Mouse (Mus musculus) common myeloid progenitor, adult 5-6 weeks (primary cell): ENCODE data around the gene Sh3rf3. TPM values are rescaled to one million over a fixed set of nuclear protein-coding genes. Genes with fewer than 3 reads are reported as not detected.

Source experiments
- ATAC-seq: replicated peaks from 2 replicates; pipeline ENCODE4 v1.8.0; 2016; ENCODE audit warnings: low read depth, mild to moderate bottlenecking, moderate TSS enrichment, inconsistent platforms; ENCODE audit not compliant: poor library complexity, severe bottlenecking
- total RNA-seq: library from RNA; stranded (forward); fragments of 200-1000, 187-1606 nt; gene quantifications from 2 replicates; pipeline ENCODE4 v1.2.3, GENCODE M21; 2017

The Sh3rf3 gene
- total RNA-seq, 1 experiment from 2014 or later: not detected

GRCm38 (mm10) chr10:58848127-58848526, 35.0 kb downstream of the Sh3rf3 start:
- ATAC-seq: no peak

DNA sequence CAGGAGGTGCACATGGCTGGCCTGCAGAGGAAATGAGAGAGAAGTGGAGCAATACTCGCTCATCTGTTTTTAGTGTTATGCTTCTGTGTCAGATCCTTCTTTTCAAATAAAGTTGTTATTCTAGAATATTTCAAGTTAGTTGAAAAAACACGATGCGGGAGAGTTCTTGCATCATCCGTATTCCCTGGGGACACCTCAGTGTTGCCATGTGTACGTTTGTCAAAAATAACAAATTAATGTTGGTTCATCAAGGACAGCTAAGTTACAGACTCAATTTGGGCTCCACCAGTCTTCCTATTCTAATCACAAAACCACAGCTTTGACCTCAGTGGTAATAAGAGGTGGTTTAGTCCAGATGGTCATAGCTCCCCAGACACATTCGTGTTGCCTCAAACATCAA, 35.4 kb downstream of the Sh3rf3 start:
- ATAC-seq: no peak

DNA sequence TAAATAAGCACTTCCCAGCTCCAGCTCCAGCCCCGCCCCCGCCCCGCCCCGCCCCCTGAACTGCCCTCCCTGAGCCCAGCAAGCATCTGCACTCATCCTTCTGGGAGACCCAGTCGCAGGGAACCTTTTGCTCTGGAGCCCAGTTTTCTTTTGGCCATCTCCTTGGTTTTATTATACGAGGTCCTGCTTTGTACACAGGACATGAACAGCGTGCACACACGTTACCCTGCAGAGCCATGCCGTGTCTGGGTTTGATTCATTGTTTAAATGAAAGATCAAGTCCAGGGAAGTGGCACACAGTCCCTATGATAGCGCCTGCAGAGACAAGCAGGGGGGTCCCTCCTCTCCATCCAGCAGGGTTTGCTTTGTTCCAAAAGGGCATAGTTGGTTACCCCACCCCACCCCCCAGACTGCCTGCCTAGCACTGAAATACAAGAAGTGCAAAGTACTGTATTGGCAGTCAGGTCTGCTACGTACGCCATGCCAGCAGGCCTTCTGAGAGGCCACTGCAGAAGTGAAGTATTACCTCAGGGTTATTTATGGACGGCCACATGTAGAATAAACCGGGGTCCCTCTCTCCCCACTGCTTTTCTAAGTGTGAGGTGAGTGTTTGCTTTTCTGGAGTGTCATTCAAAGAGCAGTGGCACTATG, 41.5 kb downstream of the Sh3rf3 start:
- no peak for ATAC-seq

DNA sequence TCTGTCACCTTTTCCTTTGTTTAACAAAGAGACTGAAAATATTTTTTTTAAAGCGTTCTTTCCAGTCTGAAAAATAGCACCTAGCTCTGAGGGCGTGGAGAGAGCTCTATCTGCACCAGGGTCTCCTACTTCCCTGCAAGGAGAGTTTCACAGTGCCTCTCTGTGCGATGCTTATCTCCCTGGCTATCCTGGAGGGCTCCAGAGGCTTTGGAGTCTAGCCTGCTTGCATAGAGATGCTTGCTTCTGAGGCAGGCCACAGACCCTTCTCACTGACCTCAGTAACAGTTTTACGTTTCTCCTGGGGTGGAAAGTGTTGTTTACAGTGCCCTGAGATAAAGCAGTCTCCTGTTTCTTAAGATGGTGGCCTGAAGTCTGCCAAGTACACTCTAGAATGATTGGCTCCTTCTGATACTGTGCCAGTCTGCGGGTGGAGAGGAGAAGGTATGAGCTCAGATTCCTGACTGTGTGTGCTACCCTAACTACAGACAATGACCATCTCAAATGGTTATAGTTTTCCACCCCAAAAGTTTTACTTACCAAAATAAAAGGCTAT, 42.1 kb downstream of the Sh3rf3 start:
- no peak for ATAC-seq

GRCm38 (mm10) chr10:58855814-58856213, 42.7 kb downstream of the Sh3rf3 start:
- ATAC-seq: no peak

GRCm38 (mm10) chr10:58856742-58857141, 43.6 kb downstream of the Sh3rf3 start:
- no peak for ATAC-seq

- ATAC-seq: no peak
These were observed 51.6 kb downstream of the Sh3rf3 start for GRCm38 (mm10) chr10:58864735-58865134.

GRCm38 (mm10) chr10:58867536-58867935, 54.4 kb downstream of the Sh3rf3 start:
- ATAC-seq: no peak

GRCm38 (mm10) chr10:58869836-58870235, 56.7 kb downstream of the Sh3rf3 start:
- no peak for ATAC-seq

- no peak for ATAC-seq
These were observed 58.1 kb downstream of the Sh3rf3 start for GRCm38 (mm10) chr10:58871149-58871820.

GRCm38 (mm10) chr10:58871821-58872577, 58.8 kb downstream of the Sh3rf3 start:
- ATAC-seq: no peak

DNA sequence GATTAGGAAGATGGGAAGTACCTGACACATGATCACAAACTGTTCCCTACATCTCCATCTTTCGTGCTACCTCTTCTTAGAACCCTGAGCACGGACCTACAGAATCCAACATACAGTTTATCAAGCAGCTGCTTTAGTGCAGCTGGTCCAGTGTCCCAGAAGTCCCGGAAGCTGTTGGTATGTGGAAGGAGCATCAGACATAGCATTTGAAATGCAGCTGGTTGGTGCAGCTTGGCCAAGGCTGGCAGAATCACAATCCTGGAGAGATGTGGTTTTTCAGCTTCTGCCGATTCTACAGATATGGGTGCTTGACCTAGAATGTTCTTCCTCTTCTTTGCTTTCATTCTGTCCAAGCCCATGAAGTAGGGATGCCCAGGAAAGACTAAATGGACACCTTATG, 64.7 kb downstream of the Sh3rf3 start:
- no peak for ATAC-seq

DNA sequence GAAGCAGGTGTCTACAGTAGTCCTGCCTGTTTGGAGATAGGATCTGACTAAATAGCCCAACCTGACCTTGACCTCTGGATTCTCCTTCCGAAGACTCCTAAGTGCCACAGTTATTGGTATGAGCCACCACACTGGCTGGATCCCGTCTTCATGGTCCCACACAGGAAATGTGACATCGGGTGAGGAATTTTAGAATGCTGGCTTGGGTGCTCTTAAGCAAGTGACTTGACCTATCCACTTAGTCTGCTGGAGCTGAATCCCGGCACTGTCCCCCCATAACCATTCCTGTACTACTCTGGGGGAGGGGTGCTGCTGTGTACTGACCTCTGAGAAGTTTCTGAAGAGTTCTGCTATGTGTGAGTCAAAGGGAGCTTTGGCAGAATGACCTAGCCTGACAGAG, 65.5 kb downstream of the Sh3rf3 start:
- no peak for ATAC-seq

DNA sequence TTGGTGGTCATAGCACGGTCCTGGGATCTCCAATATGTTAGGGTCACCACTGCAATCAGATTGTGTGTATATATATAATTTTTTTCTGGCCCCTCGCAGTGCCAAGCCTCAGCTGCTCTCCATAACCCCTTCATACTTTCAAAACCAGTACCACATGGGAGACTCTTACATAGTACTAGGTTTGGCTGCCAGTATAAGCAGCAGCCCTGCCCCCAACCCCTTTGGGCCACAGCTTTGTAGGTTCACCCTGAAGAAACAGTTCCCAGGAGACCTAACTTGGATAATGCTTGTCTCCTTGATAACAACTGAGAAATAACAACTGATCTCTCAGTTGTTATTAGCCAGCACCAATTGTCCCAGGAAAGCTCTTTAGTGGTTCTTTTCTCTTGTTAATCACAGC, 69.6 kb downstream of the Sh3rf3 start:
- ATAC-seq: no peak

DNA sequence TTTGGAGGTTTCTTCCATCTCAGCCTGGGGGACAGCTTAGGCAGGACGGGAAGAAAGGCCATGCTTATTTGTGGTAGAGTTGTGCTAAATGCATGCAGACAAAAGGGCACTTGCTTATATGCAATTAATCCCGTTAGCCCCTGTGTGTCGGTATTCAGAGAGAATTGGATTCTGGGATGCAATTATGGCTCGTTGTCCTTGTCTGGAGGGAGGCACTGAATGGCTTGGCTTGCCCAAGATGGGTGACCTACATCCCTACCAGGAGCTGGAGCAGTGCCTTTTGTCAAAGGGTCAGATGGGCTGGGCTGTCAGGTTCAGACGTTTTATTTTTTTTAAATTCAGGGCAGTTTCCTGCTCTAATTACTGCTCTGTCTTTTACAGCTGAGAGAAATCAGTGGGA, 72.2 kb downstream of the Sh3rf3 start:
- no peak for ATAC-seq

- ATAC-seq: no peak
These were observed 72.7 kb downstream of the Sh3rf3 start for GRCm38 (mm10) chr10:58885816-58886215.

DNA sequence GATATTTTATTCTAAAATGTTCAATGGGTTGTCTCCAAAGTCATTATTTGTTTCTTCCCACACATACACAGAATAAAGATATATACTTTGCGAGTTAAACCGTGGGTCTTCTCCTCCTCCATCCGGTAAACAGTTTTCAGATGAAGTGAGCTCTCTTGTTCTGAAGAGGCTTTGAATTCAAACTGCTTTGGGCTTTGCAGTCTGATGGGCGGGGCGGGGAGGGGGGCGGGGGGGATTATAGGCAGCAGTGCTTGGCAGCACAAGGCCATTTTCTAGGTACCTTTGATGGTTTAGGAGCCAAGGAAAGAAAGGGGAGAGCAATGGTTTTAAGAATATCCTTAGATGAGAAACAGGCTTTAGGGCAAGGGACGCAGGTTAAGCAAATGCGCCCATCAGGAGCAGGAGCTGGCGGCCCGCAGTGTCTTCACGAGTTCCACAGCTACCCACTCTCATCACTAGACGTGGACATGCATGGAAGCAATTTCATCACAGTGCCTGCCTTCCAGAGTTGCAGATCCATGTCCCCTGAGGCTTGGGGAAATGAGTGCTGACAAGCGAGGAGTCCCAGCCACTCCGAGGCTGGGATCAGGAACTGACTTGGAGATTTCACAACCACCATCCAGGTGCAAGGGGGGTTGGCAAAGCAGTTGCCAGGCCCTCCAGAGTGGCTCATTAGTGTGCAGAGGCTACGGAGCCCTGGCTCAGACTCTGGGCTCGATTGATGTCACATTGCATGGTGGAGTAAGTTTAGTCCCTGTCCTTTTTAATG, 77.7 kb downstream of the Sh3rf3 start:
- no peak for ATAC-seq

- no peak for ATAC-seq
These were observed 82.3 kb downstream of the Sh3rf3 start for GRCm38 (mm10) chr10:58895431-58895830.

DNA sequence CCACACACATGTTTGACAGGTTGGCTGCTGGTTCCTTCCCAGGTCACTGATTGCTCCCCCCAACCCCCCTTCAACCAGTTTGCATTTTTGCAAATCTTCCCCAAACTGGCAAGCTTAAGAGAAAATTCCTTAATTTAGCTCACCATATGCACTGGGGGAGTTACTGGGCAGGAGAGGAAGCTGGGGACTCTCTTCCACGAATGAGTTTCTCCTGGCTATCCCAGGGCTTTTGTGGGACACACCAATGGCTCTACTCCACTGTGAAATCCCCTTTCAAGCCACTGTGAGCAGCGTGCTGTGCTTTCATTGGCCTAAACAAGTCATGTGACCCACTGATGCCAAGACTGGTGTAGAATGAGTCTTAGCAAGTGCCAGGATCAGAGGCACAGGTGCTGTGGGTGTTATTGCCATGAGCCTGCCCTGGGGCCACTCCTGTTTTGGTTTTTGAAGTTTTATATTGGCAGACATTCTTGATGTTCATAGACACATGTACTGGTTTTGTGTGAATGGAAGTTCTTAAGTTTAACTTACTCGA, 83.9 kb downstream of the Sh3rf3 start:
- no peak for ATAC-seq

- no peak for ATAC-seq
These were observed 92.1 kb downstream of the Sh3rf3 start for GRCm38 (mm10) chr10:58905253-58905652.
